Mouse (Mus musculus) lung, adult 2 months (tissue): Measurements from ENCODE around the gene Ipo4. TPM values are rescaled to one million over a fixed set of nuclear protein-coding genes. Genes with fewer than 3 reads are reported as not detected.

Experiments used
- DNase-seq: peaks from one replicate; pipeline ENCODE4 v3.0.0; 2022
- H3K4me1 ChIP-seq: fragments of 200-500 bp; 2 replicates; pipeline ENCODE4 v1.6.1; 2011; ENCODE audit warnings: low read length; ENCODE audit not compliant: control insufficient read depth, insufficient read depth
- H3K4me3 ChIP-seq: fragments of 200-500 bp; replicated peaks from 2 replicates; pipeline ENCODE3; 2011; ENCODE audit warnings: low read depth, mild to moderate bottlenecking, control low read depth, low read length; ENCODE audit errors: extremely low read depth
- CTCF ChIP-seq: fragments of 200-500 bp; IDR thresholded peaks from 2 replicates; pipeline ENCODE4 v1.5.1; 2011; ENCODE audit warnings: mild to moderate bottlenecking, low read length, control low read depth; ENCODE audit not compliant: insufficient read depth
- POLR2A ChIP-seq: fragments of 200-500 bp; IDR thresholded peaks from 2 replicates; pipeline ENCODE4 v1.6.1; 2011; ENCODE audit warnings: low read depth, mild to moderate bottlenecking, control low read depth, low read length, borderline replicate concordance; ENCODE audit errors: extremely low read depth
- WGBS: fragments of 180-500 bp; shearing (Covaris S2); methylation state at CpG from one replicate; pipeline ENCODE4 v1.1.7; 2018; 5-methylcytosine and 5-hydroxymethylcytosine counted together
- polyA plus RNA-seq: library from polyadenylated mRNA; depleted of rRNA; stranded (reverse); fragments of >200 nt; gene quantifications from 2 replicates; pipeline ENCODE4 v1.2.3, GENCODE M21; 2012

The Ipo4 gene
- polyA plus RNA-seq, 1 experiment: 83.9 TPM

DNA sequence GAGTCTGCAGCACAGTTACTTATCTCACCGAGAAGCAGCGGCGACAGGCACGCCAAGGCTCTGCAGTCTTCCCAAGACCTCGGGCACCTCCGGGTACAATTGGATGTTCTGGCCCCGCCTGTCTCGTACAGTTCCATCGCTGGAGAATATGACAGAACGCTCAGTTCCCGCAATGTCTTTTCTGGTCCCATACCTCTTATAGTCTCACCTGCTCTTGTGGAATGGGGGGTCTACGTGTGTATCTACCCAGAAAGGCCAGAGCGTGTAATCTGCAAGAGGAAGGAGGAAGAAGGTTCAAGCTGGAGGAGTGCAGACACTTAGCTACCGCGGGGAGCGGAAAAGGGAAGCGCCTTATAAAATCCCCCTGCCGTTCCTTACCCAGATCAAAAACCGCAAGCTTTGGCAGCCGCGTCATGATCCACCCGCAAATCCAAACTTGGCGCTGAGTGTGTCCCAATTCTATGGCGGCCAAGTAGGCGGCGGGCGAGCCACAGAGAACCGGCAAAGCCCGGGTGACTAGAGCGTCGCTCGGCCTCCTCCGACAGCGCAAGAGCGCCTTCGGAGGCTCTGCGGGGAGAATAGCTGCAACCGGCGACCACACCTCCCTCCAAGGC lies 24.3 kb upstream of the Ipo4 start, which contains the start of gene Mdp1:
Gene Mdp1, minus strand, starts transcription at position 549 of the 614 bp plus-strand sequence.
- under 1% methylated on average over 39 of the region's 39 CpGs for WGBS
- Histone ChIP-seq H3K4me3 (peak within 1 kb of the TSS; percentile 76), H3K4me1 (no peaks in the 10 kb centered on the region)
- TF ChIP-seq POLR2A (no peak), CTCF (peak; percentile 38; the same call in 1 of the 2 replicates)
- peak; percentile 73 for DNase-seq

DNA sequence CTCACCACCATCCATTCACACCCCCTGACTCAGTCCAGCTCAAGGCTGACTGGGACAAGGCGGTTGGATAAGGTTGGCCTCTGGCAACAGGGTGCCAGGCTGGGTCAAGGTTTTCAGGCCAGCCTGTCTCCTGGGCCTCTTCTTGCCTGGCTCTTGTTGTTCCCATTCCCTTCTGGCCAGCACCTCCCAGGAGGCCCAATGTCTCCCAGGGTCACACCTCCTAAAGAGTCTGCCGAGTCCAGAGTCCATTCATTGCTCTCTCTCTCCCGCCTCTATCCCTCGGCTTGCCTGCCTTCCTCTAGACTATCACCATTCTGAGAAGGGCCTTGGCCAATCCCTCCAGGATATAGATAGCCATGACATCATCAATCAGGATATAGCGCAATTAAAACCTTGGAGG lies 22.3 kb upstream of the Ipo4 start:
- DNase-seq: no peak
- WGBS: 89% methylated on average over 5 of the region's 5 CpGs
- H3K4me1 ChIP-seq: no peaks in the 10 kb centered on the region
- TF ChIP-seq CTCF: no peak
- no peak for TF ChIP-seq POLR2A
- H3K4me3 ChIP-seq: no peak overlapping the region

GRCm38 (mm10) chr14:55656935-55657334 lies 21.2 kb upstream of the Ipo4 start:
- no peak for TF ChIP-seq CTCF
- no peak for TF ChIP-seq POLR2A
- Histone ChIP-seq H3K4me1 (no peaks in the 10 kb centered on the region), H3K4me3 (no peak overlapping the region)
- WGBS: 77% methylated on average over 3 of the region's 3 CpGs
- no peak for DNase-seq

- Histone ChIP-seq H3K4me1 (peaks cover 2% of the 10 kb centered on the region; the same call in 1 of the 2 replicates), H3K4me3 (no peak overlapping the region)
- WGBS: 84% methylated on average over 7 of the region's 7 CpGs
- TF ChIP-seq POLR2A (no peak), CTCF (no peak)
- no peak for DNase-seq
These were observed 15.8 kb upstream of the Ipo4 start for GRCm38 (mm10) chr14:55651528-55651927.

DNA sequence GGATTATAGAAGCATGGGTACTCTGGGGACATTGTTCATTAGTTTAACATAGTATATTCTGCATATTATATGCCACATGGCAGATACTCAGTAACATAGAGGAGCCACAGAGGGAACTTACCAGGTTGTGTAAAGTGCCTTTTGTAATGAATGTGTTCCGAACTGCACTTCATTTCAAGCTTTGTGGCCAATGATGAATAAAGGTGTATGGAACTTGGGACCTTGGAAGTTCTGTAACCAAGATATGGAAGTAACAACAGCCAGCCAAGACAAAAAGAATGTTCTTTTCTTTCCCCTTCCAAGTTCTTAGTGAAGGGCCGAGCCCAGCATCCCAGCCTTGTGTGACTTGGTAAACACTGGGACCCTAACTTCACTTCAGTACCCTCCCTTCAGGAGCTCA lies 14.1 kb upstream of the Ipo4 start, which contains the start of gene Tssk4:
Gene Tssk4, plus strand, starts transcription at position 301 of the 400 bp plus-strand sequence.
- 92% methylated on average over 2 of the region's 2 CpGs for WGBS
- peaks cover 5% of the 10 kb centered on the region for H3K4me1 ChIP-seq
- no peak for TF ChIP-seq POLR2A
- TF ChIP-seq CTCF: no peak
- H3K4me3 ChIP-seq: no peak within 1 kb of the TSS
- DNase-seq: no peak

GRCm38 (mm10) chr14:55644261-55644888 lies 8.6 kb upstream of the Ipo4 start:
- DNase-seq: no peak

DNA sequence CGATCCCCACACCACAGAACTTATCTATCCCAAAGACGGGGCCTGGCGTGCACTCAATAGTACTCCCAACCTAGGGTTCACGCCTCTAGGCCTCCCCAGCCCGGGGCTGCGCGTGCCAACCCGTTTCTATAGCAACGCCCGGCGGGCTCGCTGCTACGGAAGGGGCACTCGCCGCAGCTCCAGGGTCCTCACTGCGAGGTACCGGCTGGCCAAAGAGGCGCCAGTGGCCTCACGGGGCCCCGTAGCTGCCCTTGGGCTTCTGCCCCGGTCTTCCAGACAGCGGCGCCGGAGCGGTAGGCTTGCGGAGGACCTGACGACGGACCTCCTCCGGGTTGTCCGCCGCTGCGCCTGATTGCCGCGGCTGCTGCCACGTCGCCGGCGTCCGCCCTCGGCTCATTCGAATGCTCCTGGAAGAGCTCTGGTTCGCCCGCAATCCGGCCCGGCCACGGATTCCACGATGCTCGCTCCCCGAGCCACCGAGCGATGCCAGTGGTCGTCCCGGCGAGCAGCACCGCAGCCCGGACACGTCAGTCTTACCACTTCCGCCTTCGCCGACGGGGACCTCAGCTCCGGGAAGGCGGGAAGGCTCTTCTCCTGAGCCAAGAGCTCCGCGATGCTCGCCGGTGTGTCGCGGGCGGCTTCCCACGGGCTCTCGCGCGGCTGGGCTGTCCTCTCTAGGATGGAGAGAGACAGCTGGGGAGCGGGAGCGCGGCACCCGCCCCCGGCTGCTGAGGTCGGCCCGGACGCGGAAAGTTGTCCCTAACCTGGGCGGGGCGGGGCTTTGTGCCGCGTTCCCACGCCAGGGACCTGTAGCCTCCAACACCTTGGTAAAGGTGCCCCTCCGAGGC lies 7.5 kb upstream of the Ipo4 start, which contains the start of gene Tm9sf1:
Gene Tm9sf1, minus strand, starts transcription at position 747 of the 848 bp plus-strand sequence.
- peak within 1 kb of the TSS; percentile 97 for H3K4me3 ChIP-seq
- DNase-seq: peak; percentile 92
- TF ChIP-seq CTCF (no peak), POLR2A (peak; percentile 44; the same call in 1 of the 2 replicates)
- WGBS: under 1% methylated on average over 89 of the region's 89 CpGs
- peaks cover 16% of the 10 kb centered on the region for H3K4me1 ChIP-seq

More at GRCm38 (mm10) chr14:55644261-55644888, 8.6 kb upstream of the Ipo4 start:
- 6% methylated on average over 17 of the region's 17 CpGs for WGBS
- TF ChIP-seq CTCF: no peak
- no peak for TF ChIP-seq POLR2A
- Histone ChIP-seq H3K4me1 (peaks cover 18% of the 10 kb centered on the region), H3K4me3 (peak overlapping the region; percentile 48)

GRCm38 (mm10) chr14:55642679-55643059 lies 6.9 kb upstream of the Ipo4 start:
- no peak for DNase-seq
- H3K4me1 ChIP-seq: peaks cover 16% of the 10 kb centered on the region
- 18% methylated on average over 8 of the region's 8 CpGs for WGBS

GRCm38 (mm10) chr14:55641291-55641690 lies 5.5 kb upstream of the Ipo4 start:
- WGBS: 90% methylated on average over 13 of the region's 13 CpGs
- TF ChIP-seq CTCF: no peak
- no peak for TF ChIP-seq POLR2A

More at GRCm38 (mm10) chr14:55642679-55643059, 6.9 kb upstream of the Ipo4 start:
- H3K4me3 ChIP-seq: peak overlapping the region; percentile 97
- TF ChIP-seq CTCF: no peak
- TF ChIP-seq POLR2A: no peak

More at GRCm38 (mm10) chr14:55641291-55641690, 5.5 kb upstream of the Ipo4 start:
- no peak overlapping the region for H3K4me3 ChIP-seq
- DNase-seq: no peak
- H3K4me1 ChIP-seq: peaks cover 16% of the 10 kb centered on the region
